Mouse (Mus musculus) cortical plate, adult 2 months (tissue): ENCODE data around the gene Kcnj1. TPM values are rescaled to one million over a fixed set of nuclear protein-coding genes. Genes with fewer than 3 reads are reported as not detected.

Source experiments
- H3K27ac ChIP-seq: fragments of 200-500 bp; 2 replicates; pipeline ENCODE4 v1.5.1; 2012; ENCODE audit warnings: low read length, control low read depth, inconsistent platforms; ENCODE audit not compliant: insufficient read depth
- H3K4me1 ChIP-seq: fragments of 200-500 bp; 2 replicates; pipeline ENCODE4 v1.6.1; 2011; ENCODE audit warnings: low read length; ENCODE audit not compliant: control insufficient read depth, insufficient read depth
- H3K4me3 ChIP-seq: fragments of 200-500 bp; 2 replicates; pipeline ENCODE4 v1.5.1; 2011; ENCODE audit warnings: mild to moderate bottlenecking, low read length, control low read depth; ENCODE audit not compliant: insufficient read depth
- CTCF ChIP-seq: fragments of 200-500 bp; IDR thresholded peaks from 2 replicates; pipeline ENCODE4 v1.5.1; 2011; ENCODE audit warnings: mild to moderate bottlenecking, control low read depth, low read length; ENCODE audit not compliant: insufficient read depth; ENCODE audit errors: extremely low read depth
- POLR2A ChIP-seq: fragments of 200-500 bp; IDR thresholded peaks from 2 replicates; pipeline ENCODE4 v1.6.1; 2011; ENCODE audit warnings: mild to moderate bottlenecking, low read length, control low read depth; ENCODE audit not compliant: insufficient read depth; ENCODE audit errors: extremely low read depth
- polyA plus RNA-seq: library from polyadenylated mRNA; depleted of rRNA; stranded (reverse); fragments of >200 nt; gene quantifications from 2 replicates; pipeline ENCODE4 v1.2.3, GENCODE M21; 2012; rRNA removed

Kcnj1 gene
- not detected in 2 replicates for polyA plus RNA-seq

DNA sequence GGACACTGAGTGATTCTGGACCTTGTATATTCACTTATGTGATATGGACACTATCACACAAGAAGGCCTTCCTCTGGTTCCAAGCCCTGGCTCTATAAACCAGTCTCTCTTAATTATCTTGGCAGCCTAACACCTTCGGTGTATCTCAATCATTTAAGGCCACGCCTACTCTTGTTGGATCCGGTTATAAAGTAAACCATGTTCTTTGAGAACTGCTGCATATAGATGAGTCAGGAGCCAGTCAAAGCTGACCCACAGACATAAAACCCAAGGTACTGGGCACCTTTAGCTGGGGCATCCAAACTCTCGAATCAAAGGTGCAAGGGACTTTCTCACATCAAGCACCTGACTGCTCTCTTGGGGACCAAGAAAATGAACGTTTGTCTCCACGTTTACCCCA lies at the start of gene Kcnj1:
Kcnj1 (plus strand) TSS at position 292 of the 400 bp plus-strand sequence.
- Histone ChIP-seq H3K4me3 (no peak within 1 kb of the TSS), H3K27ac (no peak within 1 kb of the TSS), H3K4me1 (no peaks in the 10 kb centered on the region)
- TF ChIP-seq POLR2A (no peak), CTCF (no peak)

DNA sequence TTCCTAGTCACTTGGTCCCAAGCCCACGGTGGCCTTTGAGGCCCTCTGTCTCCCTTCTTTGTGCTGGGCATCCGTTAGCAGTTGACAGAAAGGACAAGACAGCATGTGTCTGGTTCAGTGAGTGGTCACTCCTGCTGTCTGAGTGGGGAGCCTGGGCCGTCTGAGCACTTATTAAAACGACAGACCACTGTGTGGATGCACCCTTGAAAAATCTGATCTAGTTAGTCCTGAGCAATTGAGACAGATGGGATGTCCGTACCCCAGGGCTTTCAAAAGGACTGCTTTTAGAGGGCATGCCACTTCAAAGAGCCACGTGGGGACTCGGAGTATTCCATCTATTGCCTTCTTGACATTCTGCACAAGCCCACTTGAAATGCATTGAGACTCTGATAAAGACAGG lies 48.7 kb upstream of the Kcnj1 start:
- Histone ChIP-seq H3K27ac (no peak overlapping the region), H3K4me1 (no peaks in the 10 kb centered on the region), H3K4me3 (no peak overlapping the region)
- TF ChIP-seq CTCF, result no peak
- no peak for TF ChIP-seq POLR2A

DNA sequence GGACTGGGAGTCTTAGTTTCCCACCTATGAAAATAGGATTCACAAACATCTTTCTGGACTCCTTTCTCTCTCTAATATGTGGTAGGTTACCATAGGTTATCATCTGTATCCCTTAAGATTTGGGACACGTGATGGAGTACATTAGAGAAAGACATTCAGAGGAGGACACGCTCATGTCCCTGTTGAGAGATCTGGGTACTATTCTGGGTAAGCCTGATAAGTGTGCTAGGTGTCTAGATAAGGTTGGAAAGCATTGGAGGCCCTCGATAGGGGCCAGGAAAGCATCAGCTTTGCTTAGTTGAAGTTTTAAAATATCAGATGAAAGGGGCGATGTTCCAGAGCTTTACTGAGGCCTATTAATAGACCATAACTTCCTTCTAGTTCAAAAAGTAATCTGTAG lies 43.5 kb upstream of the Kcnj1 start:
- no peak overlapping the region for H3K4me3 ChIP-seq
- TF ChIP-seq POLR2A (no peak), CTCF (no peak)
- H3K27ac ChIP-seq, result no peak overlapping the region
- no peaks in the 10 kb centered on the region for H3K4me1 ChIP-seq

DNA sequence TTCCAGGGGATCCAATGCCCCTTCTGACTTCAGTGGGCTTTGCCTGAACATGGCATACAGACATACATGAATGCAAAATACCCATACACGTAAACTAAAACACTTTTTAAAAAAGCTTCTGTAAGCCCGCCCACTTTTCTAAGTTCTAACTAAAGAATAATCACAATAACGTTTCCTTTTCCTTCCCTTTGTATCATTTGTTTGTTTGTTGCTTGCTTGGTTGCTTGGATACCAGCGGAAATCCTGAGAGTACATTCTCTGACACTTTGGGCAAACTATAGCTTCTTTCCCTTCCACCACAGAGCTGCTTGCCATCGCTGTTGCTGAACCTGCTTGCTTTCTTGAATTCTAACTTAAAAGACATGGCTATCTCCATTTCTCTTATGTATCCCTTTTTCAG lies 41.1 kb upstream of the Kcnj1 start:
- Histone ChIP-seq H3K4me1 (no peaks in the 10 kb centered on the region), H3K4me3 (no peak overlapping the region), H3K27ac (no peak overlapping the region)
- TF ChIP-seq POLR2A (no peak), CTCF (no peak)

DNA sequence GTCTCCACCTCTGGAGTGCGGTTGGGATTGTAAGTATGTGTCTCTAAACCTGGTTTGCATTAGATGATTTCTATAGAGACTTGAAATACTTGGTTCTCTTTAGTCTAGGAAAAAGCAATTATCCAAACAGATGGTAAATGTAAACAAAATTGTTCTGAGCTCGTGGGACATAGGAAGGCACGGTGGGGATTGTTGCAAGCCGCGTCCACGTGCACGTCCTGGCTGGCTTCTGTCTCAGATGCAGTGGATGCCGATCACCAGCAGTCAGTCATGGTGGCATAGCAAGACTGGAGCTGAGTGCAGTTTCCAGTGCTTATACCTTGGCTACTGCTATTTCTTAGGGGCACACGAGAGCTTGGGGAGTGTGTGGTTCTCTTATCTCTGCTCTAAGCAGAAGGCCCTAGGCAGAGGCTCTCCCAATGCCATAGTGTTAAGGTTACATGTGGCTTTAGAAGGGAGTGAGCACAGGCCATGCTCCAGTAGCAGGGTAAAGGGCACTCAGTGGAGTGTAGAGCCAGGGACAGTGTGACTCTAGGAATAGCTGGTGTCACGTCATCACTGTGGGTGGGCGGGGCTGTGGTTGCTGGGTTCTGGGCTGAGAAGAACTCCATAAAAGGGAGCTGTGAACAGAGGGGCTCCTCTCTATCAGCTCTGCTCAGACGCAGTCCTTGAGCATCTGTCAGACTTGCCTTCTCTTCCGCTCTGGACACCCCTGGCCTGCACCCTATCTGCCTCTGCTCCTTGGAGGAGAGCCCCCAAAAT lies 36.7 kb upstream of the Kcnj1 start:
- H3K4me3 ChIP-seq, result no peak overlapping the region
- no peak for TF ChIP-seq POLR2A
- TF ChIP-seq CTCF, result no peak
- H3K27ac ChIP-seq, result no peak overlapping the region
- H3K4me1 ChIP-seq, result no peaks in the 10 kb centered on the region

DNA sequence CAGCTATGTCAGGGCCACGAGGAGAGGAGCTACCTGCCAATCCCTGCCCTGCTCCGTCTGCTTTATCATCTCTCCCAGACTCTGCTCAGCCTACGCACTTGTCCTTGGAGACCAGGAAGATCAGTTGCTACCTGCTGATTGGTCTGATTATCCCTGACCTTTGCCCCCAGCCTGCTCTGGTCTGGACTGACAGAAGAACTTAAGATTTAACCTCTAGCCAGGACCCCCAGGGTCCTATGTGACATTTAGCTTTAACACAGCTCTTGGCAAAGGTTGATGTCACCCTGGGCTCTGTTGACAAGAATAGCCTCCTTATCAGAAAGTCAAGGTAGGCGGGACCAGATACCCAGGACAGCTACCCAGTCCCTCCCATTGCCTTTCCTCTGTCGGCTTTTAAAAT lies 31.5 kb upstream of the Kcnj1 start:
- H3K4me3 ChIP-seq, result no peak overlapping the region
- TF ChIP-seq POLR2A, result no peak
- no peak for TF ChIP-seq CTCF

DNA sequence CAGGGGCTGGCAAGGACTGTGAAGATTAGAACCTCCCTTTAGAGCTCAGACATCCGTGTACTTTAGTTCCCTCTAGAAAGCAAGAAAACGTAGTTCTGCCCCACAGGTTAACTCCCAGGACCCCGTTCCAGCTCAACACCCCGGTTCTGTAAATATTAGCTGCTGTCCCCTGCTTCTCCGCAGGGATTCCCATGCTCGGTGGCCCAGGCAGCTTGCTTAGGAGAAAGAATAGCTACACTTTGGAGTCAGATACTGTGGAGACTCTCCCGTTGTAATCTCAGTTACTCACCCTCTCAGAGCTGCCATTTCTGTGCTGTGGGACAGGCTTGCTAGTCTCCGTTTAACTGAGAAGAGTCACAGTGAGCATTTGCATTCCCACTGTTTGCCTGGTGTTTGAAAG lies 29.4 kb upstream of the Kcnj1 start:
- TF ChIP-seq POLR2A (no peak), CTCF (no peak)
- no peak overlapping the region for H3K27ac ChIP-seq
- no peak overlapping the region for H3K4me3 ChIP-seq

More for the DNA sequence above, 31.5 kb upstream of the Kcnj1 start:
- Histone ChIP-seq H3K27ac (no peak overlapping the region), H3K4me1 (no peaks in the 10 kb centered on the region; the same call in 1 of the 2 replicates)

DNA sequence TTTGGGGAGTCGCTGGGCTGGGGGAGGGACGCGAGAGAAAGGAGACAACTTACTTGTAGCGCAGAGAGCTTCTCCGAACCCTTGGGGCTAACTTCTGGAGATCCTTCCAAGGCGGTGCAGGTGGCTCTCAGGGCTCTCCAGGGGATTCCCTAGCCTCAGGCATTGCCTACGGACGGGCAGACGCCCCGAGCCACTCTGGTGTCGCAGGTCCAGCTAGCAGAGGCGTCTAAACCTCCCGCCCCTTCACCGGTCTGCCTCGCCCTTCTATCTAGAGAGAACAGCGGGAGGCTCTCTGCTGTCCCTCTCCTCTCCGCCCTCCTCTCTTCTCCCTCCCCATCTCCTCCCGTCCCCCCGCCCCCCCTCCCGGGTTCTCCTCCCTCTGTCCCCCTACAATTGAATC lies 28.2 kb upstream of the Kcnj1 start, which contains the start of gene Kcnj5:
Kcnj5 (minus strand) TSS at position 300 of the 400 bp plus-strand sequence.
- Histone ChIP-seq H3K4me1 (no peaks in the 10 kb centered on the region; the same call in 1 of the 2 replicates), H3K4me3 (0 out of 2 replicates have a peak within 1 kb of the TSS, but pooled peaks have one; percentile 25), H3K27ac (no peak within 1 kb of the TSS)
- TF ChIP-seq CTCF, result no peak
- TF ChIP-seq POLR2A, result no peak

More for the DNA sequence above, 29.4 kb upstream of the Kcnj1 start:
- H3K4me1 ChIP-seq, result no peaks in the 10 kb centered on the region; the same call in 1 of the 2 replicates

DNA sequence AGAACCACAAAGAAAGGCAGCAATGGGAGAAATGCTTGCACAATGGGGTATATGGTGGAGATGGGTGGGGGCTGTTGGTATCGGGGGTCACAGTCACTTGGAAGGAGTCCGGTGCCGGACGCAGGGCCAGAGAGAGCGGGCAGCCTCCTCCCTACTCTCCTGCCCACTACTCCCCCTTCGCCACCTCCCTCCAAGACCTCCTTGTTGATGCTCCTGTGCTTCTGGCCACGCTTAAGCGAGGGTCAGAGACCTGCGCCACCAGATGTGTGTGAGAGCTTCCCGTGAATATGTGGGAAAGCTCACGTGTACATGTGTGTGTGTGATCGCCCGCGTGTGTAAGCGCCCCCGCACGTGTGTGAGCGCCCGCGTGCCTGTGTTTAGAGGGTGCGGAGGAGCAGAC lies 27.8 kb upstream of the Kcnj1 start:
- no peak overlapping the region for H3K27ac ChIP-seq
- TF ChIP-seq POLR2A, result no peak
- TF ChIP-seq CTCF, result no peak
- 0 out of 2 replicates have a peak overlapping the region, but pooled peaks have one; percentile 25 for H3K4me3 ChIP-seq
- no peaks in the 10 kb centered on the region; the same call in 1 of the 2 replicates for H3K4me1 ChIP-seq

DNA sequence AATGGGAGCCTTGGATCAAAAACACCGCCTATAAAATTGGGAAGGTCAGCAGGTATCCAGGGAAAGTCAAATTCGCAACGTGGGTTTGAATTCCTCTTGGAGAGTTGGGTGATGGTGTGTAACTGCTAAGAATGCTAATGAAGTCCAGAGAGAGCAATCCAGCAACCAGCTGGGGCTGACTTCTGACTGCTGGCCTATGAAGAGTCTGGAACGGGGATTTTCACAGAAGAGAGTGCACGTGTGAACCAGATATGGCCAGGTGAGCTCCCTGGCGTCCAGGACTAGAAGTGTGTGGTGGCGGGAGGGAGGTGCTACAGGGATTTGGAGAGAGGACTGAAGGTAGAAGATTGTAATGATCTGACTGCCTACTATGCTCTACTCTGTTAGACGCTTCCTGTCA lies 24.2 kb upstream of the Kcnj1 start:
- TF ChIP-seq CTCF, result no peak
- TF ChIP-seq POLR2A, result no peak
- no peak overlapping the region for H3K27ac ChIP-seq
- H3K4me1 ChIP-seq, result no peaks in the 10 kb centered on the region; the same call in 1 of the 2 replicates
- no peak overlapping the region for H3K4me3 ChIP-seq
